Mouse (Mus musculus) MN1 (cell line): ENCODE data around the gene Ccdc180.

ENCODE experiments used
- DNase-seq: peaks from one replicate; pipeline ENCODE4 v3.0.0-alpha.2; 2016; ENCODE audit warnings: low spot score

Gene Ccdc180

GRCm38 (mm10) chr4:45911256-45911655 lies 21.2 kb downstream of the Ccdc180 start:
- no peak for DNase-seq

- no peak for DNase-seq
Measured at GRCm38 (mm10) chr4:45911876-45912275, 21.8 kb downstream of the Ccdc180 start.

GRCm38 (mm10) chr4:45917091-45917490 lies 27.0 kb downstream of the Ccdc180 start:
- DNase-seq, result no peak

- no peak for DNase-seq
Measured at GRCm38 (mm10) chr4:45921663-45922435, 31.7 kb downstream of the Ccdc180 start.

- no peak for DNase-seq
Measured at GRCm38 (mm10) chr4:45924011-45924410, 33.9 kb downstream of the Ccdc180 start.

- no peak for DNase-seq
Measured at GRCm38 (mm10) chr4:45928561-45928960, 38.5 kb downstream of the Ccdc180 start.

GRCm38 (mm10) chr4:45941628-45942044 lies 51.5 kb downstream of the Ccdc180 start:
- DNase-seq, result peak; percentile 17

- no peak for DNase-seq
Measured at GRCm38 (mm10) chr4:45947729-45948128, 57.6 kb downstream of the Ccdc180 start.

- DNase-seq, result peak; percentile 18
Measured at GRCm38 (mm10) chr4:45949109-45949848, 59.2 kb downstream of the Ccdc180 start.

GRCm38 (mm10) chr4:45951830-45952229 lies 61.7 kb downstream of the Ccdc180 start:
- no peak for DNase-seq

- no peak for DNase-seq
Measured at GRCm38 (mm10) chr4:45953025-45953919, 63.2 kb downstream of the Ccdc180 start.

- DNase-seq, result no peak
Measured at GRCm38 (mm10) chr4:45955235-45955634, 65.1 kb downstream of the Ccdc180 start.

GRCm38 (mm10) chr4:45956131-45956530 lies 66.0 kb downstream of the Ccdc180 start:
- no peak for DNase-seq

GRCm38 (mm10) chr4:45956706-45957105 lies 66.6 kb downstream of the Ccdc180 start:
- DNase-seq, result no peak

GRCm38 (mm10) chr4:45964771-45965439 lies 74.8 kb downstream of the Ccdc180 start, which contains the start of gene Tdrd7:
TSS of gene Tdrd7 (plus strand) at chr4:45965334.
- no peak for DNase-seq

- no peak for DNase-seq
Measured at GRCm38 (mm10) chr4:45965737-45966447, 75.8 kb downstream of the Ccdc180 start.

GRCm38 (mm10) chr4:45966716-45967115 lies 76.6 kb downstream of the Ccdc180 start:
- DNase-seq, result no peak

GRCm38 (mm10) chr4:45967479-45968341 lies 77.6 kb downstream of the Ccdc180 start:
- DNase-seq, result no peak

- DNase-seq, result no peak
Measured at GRCm38 (mm10) chr4:45969051-45969450, 78.9 kb downstream of the Ccdc180 start.

GRCm38 (mm10) chr4:45970048-45970560 lies 80.0 kb downstream of the Ccdc180 start:
- peak; percentile 7 for DNase-seq
